Mouse (Mus musculus): ENCODE results near the gene Prodh2. TPM values are rescaled to one million over a fixed set of nuclear protein-coding genes. Genes with fewer than 3 reads are reported as not detected.

Gene Prodh2
- total RNA-seq, 1 experiment from 2014 or later, result not detected

DNA sequence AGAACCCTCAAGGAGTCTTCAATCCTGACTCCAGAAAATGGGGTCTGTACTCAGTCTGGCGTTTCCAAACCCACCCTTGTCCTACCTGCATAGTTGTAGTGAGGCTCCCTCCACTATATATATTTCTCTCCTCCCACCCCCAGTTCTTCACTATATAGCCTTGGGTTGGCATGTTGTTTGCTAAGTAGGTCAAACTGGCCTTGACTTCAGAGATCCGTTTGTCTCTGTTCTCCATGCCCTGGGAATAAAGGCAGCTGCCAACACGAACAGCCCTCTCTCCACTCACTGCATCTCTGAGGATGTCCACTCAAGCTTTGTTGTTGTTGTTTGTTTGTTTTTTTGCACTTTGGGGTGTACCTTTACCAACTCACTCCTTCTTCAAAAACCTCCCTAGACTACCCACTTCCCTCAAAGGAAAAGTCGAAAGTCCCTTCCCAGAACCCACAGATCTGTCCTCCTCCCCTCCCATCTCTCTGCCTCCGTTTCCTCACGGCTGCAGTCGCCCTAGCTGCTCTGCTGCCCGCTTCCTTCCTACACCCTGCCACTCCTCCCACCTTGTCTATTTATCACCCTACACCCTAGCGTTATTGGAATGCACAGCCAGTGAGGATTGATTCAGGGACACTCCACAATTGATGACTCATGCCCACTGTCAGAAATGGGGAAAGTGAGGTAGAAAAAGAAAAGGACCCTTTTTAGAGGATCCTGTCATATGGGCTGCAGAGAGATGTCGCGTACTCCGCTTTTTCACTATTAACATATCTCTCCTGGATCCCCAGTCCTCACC is 65.4 kb downstream of the Prodh2 start:
- no peak for ATAC-seq (replicated peaks in 1 of 2; ENCODE audit: insufficient read depth in 1 of 2, low FRiP score in 2 of 2, low TSS enrichment in 1 of 2, low read depth in 1 of 2, poor library complexity in 2 of 2, severe bottlenecking in 2 of 2)

DNA sequence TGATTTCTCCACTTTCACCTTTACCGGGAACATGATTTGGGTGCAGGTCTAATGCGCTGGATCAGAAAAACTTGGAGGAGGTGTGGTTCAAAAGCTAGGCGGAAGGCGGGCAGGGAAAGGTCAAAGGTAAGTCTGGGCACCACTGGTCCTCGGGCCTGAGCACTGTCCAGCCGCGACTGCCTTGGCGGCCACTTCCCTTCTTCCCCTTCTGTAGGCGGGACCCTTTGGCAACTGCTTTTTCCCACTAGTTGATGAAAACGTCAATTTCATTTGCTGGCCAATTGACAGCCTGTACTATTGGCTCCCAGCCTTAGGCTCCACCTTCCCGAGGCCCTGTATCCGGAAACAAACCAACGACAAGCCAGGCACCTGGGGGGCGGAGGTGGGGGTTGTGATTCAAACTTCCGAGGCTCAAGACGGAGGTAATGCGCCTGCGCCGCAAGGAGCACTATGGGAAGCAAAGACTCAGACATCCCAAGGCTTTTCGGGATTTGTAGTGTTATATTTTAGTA is 66.1 kb downstream of the Prodh2 start, which contains the start of gene Lin37:
TSS of gene Lin37 (minus strand) at position 396 of the 512 bp plus-strand sequence.
- peak; percentile 65 to 79 for ATAC-seq (replicated peaks in 1 of 2; ENCODE audit: insufficient read depth in 1 of 2, low FRiP score in 2 of 2, low TSS enrichment in 1 of 2, low read depth in 1 of 2, poor library complexity in 2 of 2, severe bottlenecking in 2 of 2)

GRCm38 (mm10) chr7:30560296-30560695 is 66.9 kb downstream of the Prodh2 start:
- ATAC-seq (replicated peaks in 1 of 2; ENCODE audit: insufficient read depth in 1 of 2, low FRiP score in 2 of 2, low TSS enrichment in 1 of 2, low read depth in 1 of 2, poor library complexity in 2 of 2, severe bottlenecking in 2 of 2), result no peak

DNA sequence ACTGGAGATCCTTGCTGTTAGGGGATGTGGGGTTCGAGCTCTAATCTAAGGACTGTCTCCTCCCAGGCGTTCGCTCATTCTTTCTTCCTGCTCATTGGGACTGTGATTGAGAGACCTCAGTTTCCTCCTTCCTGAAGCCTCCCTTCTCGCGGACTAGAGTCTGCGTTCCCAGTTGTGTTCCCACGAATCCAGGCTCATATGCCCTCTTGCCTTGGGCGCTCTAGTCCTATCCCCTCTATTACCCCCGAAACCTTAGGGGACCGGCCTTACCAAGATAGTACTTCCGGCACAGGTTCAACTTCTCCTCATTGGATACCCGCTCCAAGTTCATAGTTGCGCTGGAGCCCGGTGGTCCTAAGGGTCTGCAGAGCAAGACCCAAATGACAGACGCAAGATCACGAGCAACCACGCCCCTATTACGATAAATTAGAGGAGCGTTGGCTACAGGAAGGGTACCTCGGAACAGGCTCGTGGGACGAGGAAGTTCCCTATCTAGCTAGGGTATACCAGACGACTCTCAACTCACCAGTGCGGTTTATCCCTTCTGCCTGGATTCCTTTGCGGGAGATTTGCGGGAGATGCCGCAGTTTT is 69.2 kb downstream of the Prodh2 start:
- ATAC-seq (replicated peaks in 1 of 2; ENCODE audit: insufficient read depth in 1 of 2, low FRiP score in 2 of 2, low TSS enrichment in 1 of 2, low read depth in 1 of 2, poor library complexity in 2 of 2, severe bottlenecking in 2 of 2), result peak in 1 of 2 experiments; percentile 5; a peak in 1 of 4 replicates

Other genes with a start within 250 kb of the Prodh2 start
- 1.1 TPM in 1 of 2 replicates, not detected in the other for gene Thap8, start 213.5 kb upstream of the Prodh2 start, total RNA-seq (2017)
- gene Wdr62, start 213.2 kb upstream of the Prodh2 start, total RNA-seq (2017), result 6.3 and 11.0 TPM in 2 replicates
- gene Clip3, start 201.9 kb upstream of the Prodh2 start, total RNA-seq (2017), result 4.9 TPM in 1 of 2 replicates, not detected in the other
- gene Alkbh6, start 184.9 kb upstream of the Prodh2 start, total RNA-seq (2017), result 30.5 and 41.4 TPM in 2 replicates
- gene Syne4, start 178.8 kb upstream of the Prodh2 start, total RNA-seq (2017), result 2.2 and 2.8 TPM in 2 replicates
- 0.44 and 3.9 TPM in 2 replicates for gene E130208F15Rik, start 171.9 kb upstream of the Prodh2 start, total RNA-seq (2017)
- gene Sdhaf1, start 169.7 kb upstream of the Prodh2 start, total RNA-seq (2017), result 8.3 and 11.9 TPM in 2 replicates
- not detected in 2 replicates for gene Lrfn3, start 130.8 kb upstream of the Prodh2 start, total RNA-seq (2017)
- gene Tyrobp, start 79.9 kb upstream of the Prodh2 start, total RNA-seq (2017), result 50.4 and 134 TPM in 2 replicates
- 11.6 and 14.3 TPM in 2 replicates for gene Hcst, start 73.8 kb upstream of the Prodh2 start, total RNA-seq (2017)
- 40.3 and 45.4 TPM in 2 replicates for gene Nfkbid, start 71.9 kb upstream of the Prodh2 start, total RNA-seq (2017)
- not detected in 2 replicates for gene Aplp1, start 48.1 kb upstream of the Prodh2 start, total RNA-seq (2017)
- not detected in 2 replicates for gene Kirrel2, start 35.9 kb upstream of the Prodh2 start, total RNA-seq (2017)
- gene Nphs1, start 35.3 kb upstream of the Prodh2 start, total RNA-seq (2017), result 0.55 and 1.4 TPM in 2 replicates
- gene Arhgap33, start 41.4 kb downstream of the Prodh2 start, total RNA-seq (2017), result 10.3 and 15.1 TPM in 2 replicates
- gene Hspb6, start 58.6 kb downstream of the Prodh2 start, total RNA-seq (2017), result 1.6 and 2.7 TPM in 2 replicates
- 14.4 and 17.1 TPM in 2 replicates for gene Proser3, start 58.7 kb downstream of the Prodh2 start, total RNA-seq (2017)
- 19.6 and 39.0 TPM in 2 replicates for gene Lin37, start 66.2 kb downstream of the Prodh2 start, total RNA-seq (2017)
- 79.4 and 148 TPM in 2 replicates for gene U2af1l4, start 69.7 kb downstream of the Prodh2 start, total RNA-seq (2017)
- 5.0 and 9.4 TPM in 2 replicates for gene Gm49396, start 69.7 kb downstream of the Prodh2 start, total RNA-seq (2017)
- 122 and 158 TPM in 2 replicates for gene Psenen, start 70.0 kb downstream of the Prodh2 start, total RNA-seq (2017)
- 0.63 TPM in 1 of 2 replicates, not detected in the other for gene Igflr1, start 71.8 kb downstream of the Prodh2 start, total RNA-seq (2017)
- 18.7 and 26.5 TPM in 2 replicates for gene Kmt2b, start 95.1 kb downstream of the Prodh2 start, total RNA-seq (2017)
- gene Zbtb32, start 105.3 kb downstream of the Prodh2 start, total RNA-seq (2017), result not detected in 2 replicates
- not detected in 2 replicates for gene Upk1a, start 119.2 kb downstream of the Prodh2 start, total RNA-seq (2017)
- 272 and 375 TPM in 2 replicates for gene Cox6b1, start 132.5 kb downstream of the Prodh2 start, total RNA-seq (2017)
- not detected in 2 replicates for gene Etv2, start 142.2 kb downstream of the Prodh2 start, total RNA-seq (2017)
- gene Rbm42, start 156.7 kb downstream of the Prodh2 start, total RNA-seq (2017), result 17.5 and 44.4 TPM in 2 replicates
- 16.2 and 20.0 TPM in 2 replicates for gene Haus5, start 171.4 kb downstream of the Prodh2 start, total RNA-seq (2017)
- not detected in 2 replicates for gene Pmis2, start 178.0 kb downstream of the Prodh2 start, total RNA-seq (2017)
- gene 2200002J24Rik, start 205.3 kb downstream of the Prodh2 start, total RNA-seq (2017), result not detected in 2 replicates
- gene Atp4a, start 218.6 kb downstream of the Prodh2 start, total RNA-seq (2017), result 0.25 TPM in 1 of 2 replicates, not detected in the other
- gene Tmem147, start 235.9 kb downstream of the Prodh2 start, total RNA-seq (2017), result 34.0 and 38.9 TPM in 2 replicates

All from hematopoietic stem cell, adult 5-6 weeks (primary cell).